Mouse (Mus musculus) CH12.LX (cell line): Measurements from ENCODE around the gene Hs3st6.

Source experiments
- CHD2 ChIP-seq: IDR thresholded peaks from 2 replicates; pipeline ENCODE4 v1.6.1; 2011; ENCODE audit warnings: low read length, improper control_type of control experiment
- CTCF ChIP-seq, 2 experiments: IDR thresholded peaks in 1 of 2; conservative IDR thresholded peaks in 1 of 2; 2 replicates each; pipeline ENCODE4 v1.5.1; 2011 to 2012; ENCODE audit warnings: low read depth in 2 of 2, low read length in 2 of 2, improper control_type of control experiment in 1 of 2, inconsistent platforms in 1 of 2, mild to moderate bottlenecking in 1 of 2, moderate library complexity in 1 of 2
- GABPA ChIP-seq: IDR thresholded peaks from 2 replicates; pipeline ENCODE4 v1.6.1; 2012; ENCODE audit warnings: low read depth, low read length, improper control_type of control experiment, inconsistent platforms; ENCODE audit not compliant: insufficient replicate concordance
- POLR2A ChIP-seq: IDR thresholded peaks from 2 replicates; pipeline ENCODE4 v1.6.1; 2011; ENCODE audit warnings: low read depth, mild to moderate bottlenecking, improper control_type of control experiment, low read length
- TBP ChIP-seq: conservative IDR thresholded peaks from 2 replicates; pipeline ENCODE4 v1.6.1; 2011; ENCODE audit warnings: low read depth, low read length, improper control_type of control experiment
- USF1 ChIP-seq: IDR thresholded peaks from 2 replicates; pipeline ENCODE4 v1.6.1; 2014; ENCODE audit warnings: low read depth, mild to moderate bottlenecking, inconsistent platforms, low read length, improper control_type of control experiment
- ZNF384 ChIP-seq: IDR thresholded peaks from 2 replicates; pipeline ENCODE4 v1.6.1; 2012; ENCODE audit warnings: low read depth, low read length, improper control_type of control experiment, inconsistent platforms

DNA sequence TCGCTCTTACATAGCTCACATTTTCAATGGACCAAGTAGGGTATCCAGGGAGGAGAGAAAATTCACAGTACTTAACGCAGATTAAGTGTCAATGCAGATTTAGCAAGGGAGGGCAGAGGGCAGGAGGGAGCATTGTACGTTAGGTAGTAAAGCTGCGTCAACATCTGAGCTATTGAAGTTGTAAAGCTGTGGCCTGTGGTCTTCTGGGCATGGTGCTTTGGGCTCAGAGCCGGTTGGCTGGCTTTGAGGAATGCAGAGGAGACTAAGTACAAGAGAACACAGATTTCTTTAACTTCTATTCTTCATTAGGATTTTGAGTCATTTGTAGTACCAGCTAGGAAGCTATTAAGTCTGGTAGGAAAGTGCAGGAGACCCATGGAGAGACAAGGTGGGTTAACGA, 37.2 kb upstream of the Hs3st6 start:
- TF ChIP-seq CTCF (conservative IDR thresholded peaks at IDR 0.05 in 1 of 2, IDR thresholded peaks at IDR 0.05 in 1 of 2; ENCODE audit: low read depth in 2 of 2, low read length in 2 of 2) (no peak), CHD2 (no peak), GABPA (no peak), POLR2A (no peak), TBP (no peak), USF1 (no peak), ZNF384 (no peak)
